Mouse (Mus musculus): ENCODE results near the gene Ptbp1.

DNA sequence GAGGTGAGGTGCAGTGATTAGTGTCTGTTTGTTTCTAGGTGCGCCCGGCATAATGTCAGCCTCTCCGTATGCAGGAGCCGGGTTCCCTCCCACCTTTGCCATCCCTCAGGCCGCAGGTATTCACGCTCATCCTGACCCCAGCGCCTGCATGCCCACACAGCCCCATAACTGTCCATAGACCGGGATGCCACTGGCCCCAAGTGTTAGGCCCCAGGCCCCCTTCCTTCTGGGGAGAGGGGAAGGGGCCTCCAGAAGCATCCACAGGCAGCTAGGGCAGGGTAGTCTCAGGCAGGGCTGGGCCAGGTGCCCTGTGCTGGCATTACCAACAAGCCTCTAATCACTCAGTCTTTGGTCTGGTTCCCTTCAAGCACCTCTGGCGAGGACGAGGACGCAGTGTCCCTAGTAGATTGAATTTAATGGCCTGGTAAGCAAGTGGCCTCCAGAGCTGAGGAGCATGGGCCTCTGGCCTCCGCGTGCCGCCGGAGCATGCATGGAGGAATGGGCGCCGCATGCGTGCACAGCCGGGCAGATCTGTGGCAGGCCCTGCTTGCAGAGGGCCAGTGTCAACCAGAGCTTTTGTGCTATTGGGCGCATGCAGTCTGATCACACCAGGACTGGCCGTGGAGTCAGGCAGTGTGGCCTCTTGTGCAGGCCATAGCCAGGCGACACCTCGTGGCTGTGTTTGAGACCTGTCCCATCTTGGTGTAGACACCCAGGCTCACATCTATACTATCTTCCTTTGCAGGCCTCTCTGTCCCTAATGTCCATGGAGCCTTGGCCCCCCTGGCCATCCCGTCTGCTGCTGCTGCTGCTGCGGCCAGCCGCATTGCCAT is 6.1 kb downstream of the Ptbp1 start:
- TF ChIP-seq CTCF (IDR thresholded peaks at IDR 0.05; ENCODE audit: low read depth): no peak
- no peak for TF ChIP-seq EP300 (IDR thresholded peaks at IDR 0.05; ENCODE audit: low read depth)

Data from liver, embryonic 14.5 days (tissue).